Mouse (Mus musculus) forebrain, embryonic 13.5 days (tissue): Measurements from ENCODE around the gene Pigq. TPM values are rescaled to one million over a fixed set of nuclear protein-coding genes. Genes with fewer than 3 reads are reported as not detected.

ENCODE experiments used
- ATAC-seq: fragments of 200-750 bp; cut with Nextera tagmentation; 2 replicates; pipeline ENCODE4 v1.8.0; 2017
- H3K27ac ChIP-seq: fragments of 300-500 bp; sonication (generic); 2 replicates; pipeline ENCODE4 v1.5.1; 2015; ENCODE audit warnings: inconsistent platforms, mild to moderate bottlenecking, moderate library complexity
- H3K27me3 ChIP-seq: fragments of 300-500 bp; sonication (generic); 2 replicates; pipeline ENCODE4 v1.6.1; 2015; ENCODE audit warnings: mild to moderate bottlenecking, inconsistent platforms
- H3K36me3 ChIP-seq: fragments of 300-500 bp; sonication (generic); 2 replicates; pipeline ENCODE4 v1.6.1; 2015; ENCODE audit warnings: mild to moderate bottlenecking, inconsistent platforms; ENCODE audit not compliant: poor library complexity, severe bottlenecking
- H3K4me1 ChIP-seq: fragments of 300-500 bp; sonication (generic); 2 replicates; pipeline ENCODE4 v1.6.1; 2015; ENCODE audit warnings: inconsistent platforms
- H3K4me2 ChIP-seq: fragments of 300-500 bp; sonication (generic); 2 replicates; pipeline ENCODE4 v1.6.1; 2015; ENCODE audit warnings: inconsistent platforms, mild to moderate bottlenecking, moderate library complexity
- H3K4me3 ChIP-seq: fragments of 300-500 bp; sonication (generic); 2 replicates; pipeline ENCODE4 v1.5.1; 2015; ENCODE audit warnings: mild to moderate bottlenecking, inconsistent platforms
- H3K9ac ChIP-seq: fragments of 300-500 bp; sonication (generic); 2 replicates; pipeline ENCODE4 v1.6.1; 2015; ENCODE audit warnings: mild to moderate bottlenecking, inconsistent platforms
- H3K9me3 ChIP-seq: fragments of 300-500 bp; sonication (generic); replicated peaks from 2 replicates; pipeline ENCODE4 v1.6.1; 2016; ENCODE audit warnings: inconsistent platforms
- WGBS: fragments of 180-500 bp; shearing (Covaris S2); methylation state at CpG from one replicate; pipeline ENCODE4 v1.1.7; 2015; 5-methylcytosine and 5-hydroxymethylcytosine counted together
- polyA plus RNA-seq: library from polyadenylated mRNA; unstranded; fragments of >200 nt; fragmentation: Nextera tagmentation; extraction: Ambion mirVana; gene quantifications from 2 replicates; pipeline ENCODE4 v1.2.1, GENCODE M21; 2015

Gene Pigq
- polyA plus RNA-seq, 1 experiment from 2014 or later, result 45.0 TPM

DNA sequence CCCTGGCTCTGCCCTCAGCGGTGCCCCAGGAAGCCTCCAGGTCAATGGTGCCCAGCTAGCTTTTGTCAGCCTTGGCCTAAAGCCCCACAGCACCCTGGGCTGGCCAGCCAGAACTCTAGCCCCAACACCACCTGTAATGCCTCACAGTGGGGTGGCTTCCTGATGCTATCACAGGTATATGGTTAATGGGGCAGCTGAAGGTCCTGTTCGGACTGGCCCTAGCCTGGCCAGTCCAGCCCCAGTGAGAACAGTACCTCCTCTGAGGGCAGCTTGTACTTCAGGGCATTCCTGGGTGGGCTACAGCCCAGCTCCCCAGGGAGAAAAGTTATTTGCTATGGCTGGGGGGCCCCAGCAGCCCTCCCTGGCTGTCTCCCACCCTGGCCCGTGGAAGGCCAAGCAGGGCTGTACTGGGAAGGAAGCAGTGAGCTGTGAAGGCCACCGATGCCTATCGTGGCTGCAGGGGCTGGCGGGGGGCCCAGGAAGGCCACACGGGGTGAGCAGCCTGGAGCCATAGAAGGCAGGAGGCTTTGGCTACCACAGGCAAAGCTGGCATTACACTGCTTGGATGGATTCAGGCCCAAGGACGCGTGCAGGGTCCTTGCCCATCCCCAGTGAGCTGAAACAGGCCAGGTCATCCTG lies 900 bp upstream of the Pigq start:
- Histone ChIP-seq H3K4me2 (no peak overlapping the region), H3K4me1 (peaks cover 10% of the 10 kb centered on the region), H3K9me3 (no peaks in the 10 kb centered on the region), H3K36me3 (no peaks in the 10 kb centered on the region), H3K9ac (no peak overlapping the region), H3K27ac (no peak overlapping the region), H3K27me3 (peaks cover 12% of the 10 kb centered on the region), H3K4me3 (no peak overlapping the region)
- WGBS, result 56% methylated on average over 9 of the region's 9 CpGs
- ATAC-seq, result no peak

DNA sequence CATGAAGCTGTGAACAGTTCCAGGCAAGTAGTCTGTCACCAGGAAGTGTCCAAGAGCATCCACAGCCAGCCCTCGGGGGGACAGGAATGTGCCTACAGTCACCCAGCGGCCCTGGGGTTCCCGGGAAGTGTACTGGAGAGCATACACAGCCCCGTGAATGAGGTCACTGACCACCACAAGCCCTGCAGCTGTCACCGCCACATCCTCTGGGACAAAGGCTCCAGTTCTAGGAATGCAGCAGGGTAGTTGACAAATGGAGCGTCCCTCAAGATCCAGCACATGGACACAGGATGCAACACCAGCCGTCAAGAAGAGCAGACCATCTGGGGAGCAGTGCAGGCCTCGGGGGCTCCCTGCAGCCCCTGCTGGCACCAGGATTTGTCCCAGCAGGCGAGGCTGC lies 967 bp downstream of the Pigq start:
- Histone ChIP-seq H3K36me3 (no peaks in the 10 kb centered on the region), H3K4me3 (no peak overlapping the region), H3K27me3 (no peaks in the 10 kb centered on the region), H3K27ac (no peak overlapping the region), H3K4me1 (peaks cover 15% of the 10 kb centered on the region), H3K9me3 (no peaks in the 10 kb centered on the region), H3K9ac (no peak overlapping the region), H3K4me2 (no peak overlapping the region)
- ATAC-seq, result no peak
- WGBS, result 76% methylated on average over 9 of the region's 9 CpGs

DNA sequence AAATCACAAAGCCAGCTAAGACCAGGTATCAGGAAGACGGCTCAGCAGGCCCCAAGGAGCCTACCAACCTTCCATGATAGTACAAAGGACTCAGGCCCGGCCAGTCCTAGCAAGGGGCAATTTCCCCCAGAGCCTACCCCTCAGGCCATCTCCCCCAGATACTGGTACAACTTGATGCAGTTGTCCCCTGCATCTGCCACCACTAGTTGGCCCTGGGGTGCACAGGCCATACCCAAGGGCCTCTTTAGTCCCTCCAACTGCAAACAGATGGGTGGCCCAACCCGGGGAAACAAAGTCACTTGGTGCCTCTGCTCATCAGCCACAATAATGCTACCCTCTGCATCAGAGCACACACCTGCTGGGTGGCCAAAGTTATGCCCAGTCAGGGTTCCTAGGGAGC lies 1.5 kb downstream of the Pigq start:
- no peaks in the 10 kb centered on the region for H3K9me3 ChIP-seq
- H3K27me3 ChIP-seq, result no peaks in the 10 kb centered on the region
- H3K9ac ChIP-seq, result no peak overlapping the region
- H3K4me2 ChIP-seq, result no peak overlapping the region
- ATAC-seq, result no peak
- 93% methylated on average over 3 of the region's 3 CpGs for WGBS
- peaks cover 15% of the 10 kb centered on the region for H3K4me1 ChIP-seq
- no peaks in the 10 kb centered on the region for H3K36me3 ChIP-seq
- H3K27ac ChIP-seq, result no peak overlapping the region
- no peak overlapping the region for H3K4me3 ChIP-seq

DNA sequence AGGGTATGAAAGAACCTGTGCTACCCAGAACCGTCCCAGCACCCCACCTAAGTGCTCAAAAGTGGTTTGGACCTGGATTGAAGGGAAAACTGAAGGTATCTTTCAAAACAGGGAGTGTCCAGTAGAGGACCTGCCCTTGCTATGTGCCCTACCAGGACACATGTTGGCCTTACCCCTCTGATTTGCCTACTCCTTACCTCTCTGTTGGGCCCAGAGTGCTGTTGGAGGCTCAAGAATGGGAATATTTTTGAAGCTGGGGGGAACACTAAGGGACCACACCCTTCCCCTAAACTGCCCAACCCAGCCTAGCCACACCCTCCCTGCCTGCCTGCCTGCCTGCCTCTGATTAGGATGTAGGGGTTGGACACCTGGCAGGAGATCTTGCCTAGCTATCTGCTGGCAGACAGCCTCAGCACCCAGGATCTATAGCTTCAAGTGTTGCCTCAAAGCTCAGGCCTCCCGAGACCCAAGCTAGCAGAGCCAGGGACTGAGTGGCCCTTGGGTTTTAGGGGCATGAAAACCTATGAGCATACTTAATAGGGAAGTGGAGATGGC lies 2.1 kb downstream of the Pigq start:
- 91% methylated on average over 2 of the region's 2 CpGs for WGBS
- H3K4me3 ChIP-seq, result no peak overlapping the region
- H3K4me2 ChIP-seq, result no peak overlapping the region
- no peak overlapping the region for H3K27ac ChIP-seq
- H3K27me3 ChIP-seq, result no peaks in the 10 kb centered on the region
- ATAC-seq, result no peak
- no peak overlapping the region for H3K9ac ChIP-seq
- H3K36me3 ChIP-seq, result no peaks in the 10 kb centered on the region
- no peaks in the 10 kb centered on the region for H3K9me3 ChIP-seq
- peaks cover 15% of the 10 kb centered on the region for H3K4me1 ChIP-seq

DNA sequence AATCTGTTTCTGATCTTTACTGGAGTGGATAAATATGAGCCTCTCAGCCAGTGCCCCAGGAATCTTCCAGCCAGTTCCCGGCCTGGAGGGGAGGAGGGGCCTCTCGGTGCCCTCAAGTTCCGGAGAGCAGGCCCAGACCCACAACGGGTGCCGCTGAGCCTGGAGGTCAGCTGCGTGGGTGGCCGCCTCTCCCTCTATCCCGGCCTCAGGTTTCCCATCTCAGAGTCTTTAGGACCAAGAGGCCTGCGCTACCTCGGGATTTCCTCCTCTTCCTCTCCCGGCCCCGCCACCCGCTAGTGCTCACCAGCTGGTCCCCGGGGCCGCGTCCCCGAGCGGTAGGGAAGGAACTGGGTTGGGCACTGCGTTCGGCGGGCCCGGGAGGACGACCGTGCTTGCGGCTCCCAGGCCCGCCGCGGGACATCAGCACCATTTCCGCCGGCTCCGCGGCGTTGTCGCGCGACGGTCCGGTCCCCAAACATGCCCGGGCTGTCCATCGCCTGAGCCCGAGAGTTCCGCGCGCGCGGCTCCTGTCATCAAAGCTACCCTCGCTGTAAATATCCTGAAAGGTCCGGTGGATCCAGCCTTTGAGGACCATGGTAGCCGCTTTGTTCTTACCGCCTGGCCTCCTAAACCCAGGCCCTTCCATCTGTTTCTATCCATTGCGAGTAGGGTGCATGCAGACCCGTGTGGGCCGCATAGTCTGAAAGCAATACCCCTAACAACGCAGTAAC lies 3.1 kb downstream of the Pigq start:
- Histone ChIP-seq H3K27me3 (no peaks in the 10 kb centered on the region), H3K27ac (peak overlapping the region; percentile 82), H3K4me3 (peak overlapping the region; percentile 80), H3K9ac (peak overlapping the region; percentile 95), H3K36me3 (peaks cover 10% of the 10 kb centered on the region), H3K4me2 (peak overlapping the region; percentile 74), H3K4me1 (peaks cover 15% of the 10 kb centered on the region), H3K9me3 (no peaks in the 10 kb centered on the region)
- ATAC-seq, result peak; percentile 74
- WGBS, result 3% methylated on average over 53 of the region's 54 CpGs

DNA sequence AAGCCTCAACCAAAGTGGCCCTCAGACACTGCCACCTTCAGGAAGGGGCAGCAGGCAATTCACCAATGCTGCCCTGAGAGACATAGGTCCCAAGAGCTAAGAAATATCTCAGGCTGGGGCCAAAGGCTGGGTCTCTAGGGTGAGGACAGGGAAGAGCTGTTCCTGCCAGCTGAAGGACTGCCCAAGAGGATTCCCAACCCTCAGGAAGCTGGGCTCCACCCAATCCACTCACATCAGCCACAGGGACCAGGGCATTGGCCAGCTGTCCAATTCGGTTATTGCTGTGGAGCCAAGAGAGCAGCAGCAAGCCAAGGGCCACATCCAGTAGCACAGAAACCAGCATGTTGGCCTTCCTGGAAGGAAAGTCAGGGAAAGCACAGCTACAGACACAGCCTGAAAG lies 10.2 kb downstream of the Pigq start:
- H3K4me2 ChIP-seq, result no peak overlapping the region
- H3K4me1 ChIP-seq, result no peaks in the 10 kb centered on the region
- no peaks in the 10 kb centered on the region for H3K27me3 ChIP-seq
- no peak overlapping the region for H3K9ac ChIP-seq
- H3K4me3 ChIP-seq, result no peak overlapping the region
- H3K9me3 ChIP-seq, result no peaks in the 10 kb centered on the region
- WGBS, result 100% methylated on average over 1 of the region's 1 CpGs
- no peak overlapping the region for H3K27ac ChIP-seq
- no peak for ATAC-seq
- peaks cover 78% of the 10 kb centered on the region for H3K36me3 ChIP-seq

DNA sequence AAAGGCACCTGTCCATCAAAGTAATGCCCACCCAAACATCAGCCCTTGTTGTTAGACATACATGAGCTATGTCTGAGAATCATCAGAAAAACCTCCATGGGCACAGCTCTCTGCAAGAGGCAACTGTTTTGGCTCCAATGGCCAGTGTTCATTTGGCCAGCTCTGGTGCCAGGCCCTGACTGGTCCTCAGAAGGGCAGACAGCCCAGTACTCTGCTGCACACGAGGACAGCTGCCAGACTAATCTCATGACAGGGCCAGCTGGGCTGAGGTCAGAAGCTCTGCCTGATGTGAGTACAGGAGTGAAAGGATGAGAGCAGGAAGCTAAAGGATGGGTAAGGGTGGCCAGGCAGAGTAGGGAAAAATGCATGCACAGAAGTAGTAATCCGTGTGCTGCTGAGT lies 19.4 kb downstream of the Pigq start:
- Histone ChIP-seq H3K27ac (no peak overlapping the region), H3K9me3 (no peaks in the 10 kb centered on the region), H3K36me3 (peaks cover 44% of the 10 kb centered on the region), H3K9ac (no peak overlapping the region), H3K27me3 (no peaks in the 10 kb centered on the region), H3K4me3 (no peak overlapping the region), H3K4me2 (no peak overlapping the region), H3K4me1 (peaks cover 5% of the 10 kb centered on the region; the same call in 1 of the 2 replicates)
- no peak for ATAC-seq
- 72% methylated on average over 2 of the region's 2 CpGs for WGBS

DNA sequence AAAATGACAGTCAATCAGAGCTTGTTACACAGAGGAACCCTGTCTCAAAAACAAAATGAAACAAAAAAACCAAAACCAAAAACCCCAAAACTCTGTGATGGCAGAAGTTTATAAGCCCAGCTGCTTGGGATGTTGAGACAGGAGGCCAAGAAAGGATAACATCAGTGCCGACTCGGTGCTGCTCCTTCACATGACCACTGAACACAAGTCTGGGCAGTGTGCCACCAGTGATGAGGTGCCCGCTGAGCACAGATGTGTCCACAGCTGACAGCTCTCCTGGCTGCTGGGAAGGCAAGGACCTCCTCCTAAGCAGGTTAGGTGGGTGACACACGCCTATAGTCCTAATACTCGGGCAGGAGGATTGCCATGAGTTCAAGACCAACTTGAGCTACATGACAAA lies 22.6 kb downstream of the Pigq start:
- H3K4me3 ChIP-seq, result no peak overlapping the region
- H3K4me1 ChIP-seq, result peaks cover 24% of the 10 kb centered on the region
- H3K9ac ChIP-seq, result no peak overlapping the region
- no peaks in the 10 kb centered on the region for H3K9me3 ChIP-seq
- H3K4me2 ChIP-seq, result no peak overlapping the region
- ATAC-seq, result no peak
- no peak overlapping the region for H3K27ac ChIP-seq
- H3K27me3 ChIP-seq, result no peaks in the 10 kb centered on the region
- WGBS, result 81% methylated on average over 5 of the region's 5 CpGs
- H3K36me3 ChIP-seq, result peaks cover 26% of the 10 kb centered on the region

DNA sequence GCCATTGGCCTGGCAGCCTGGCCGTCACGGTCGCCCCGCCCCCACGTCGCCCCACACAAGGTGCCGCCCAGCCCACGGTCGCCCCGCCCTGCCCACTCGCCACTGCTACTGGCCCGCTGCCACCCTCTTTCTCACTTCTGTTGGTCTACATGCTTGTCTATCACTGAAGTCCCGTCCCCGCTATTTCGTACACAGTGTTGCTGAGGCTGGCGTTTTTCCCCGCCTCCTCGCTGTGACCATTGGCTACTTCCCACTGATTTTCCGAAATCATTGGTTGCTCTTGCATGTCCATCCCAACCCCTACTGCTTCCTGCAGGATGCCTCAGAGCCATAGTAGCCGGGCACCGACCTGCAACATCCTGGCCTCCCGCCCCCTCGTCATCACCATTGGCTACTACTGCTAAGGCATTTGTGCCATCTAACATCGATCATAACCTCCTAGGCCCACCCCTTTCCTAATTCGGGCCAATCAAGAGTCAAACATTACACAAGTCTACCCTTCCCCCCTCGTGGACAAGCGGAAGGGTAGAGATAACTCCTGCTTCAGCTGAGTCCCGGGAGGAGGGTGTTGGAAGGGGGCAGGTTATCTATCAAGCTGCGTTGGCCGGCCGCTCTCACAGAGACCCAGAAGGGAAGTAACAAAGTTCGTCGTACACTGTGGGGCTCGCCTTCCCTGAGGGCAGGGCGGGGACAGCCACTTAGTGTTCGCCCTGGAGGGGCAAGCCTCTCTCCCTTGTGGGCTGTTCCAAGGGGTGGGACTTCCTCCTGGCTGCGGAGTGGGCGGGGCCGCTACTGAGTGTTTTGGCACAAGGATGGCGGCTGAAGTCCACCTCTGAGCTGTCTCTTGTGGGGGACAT lies 24.7 kb downstream of the Pigq start:
- Histone ChIP-seq H3K27ac (peak overlapping the region; percentile 92), H3K9ac (peak overlapping the region; percentile 79), H3K4me2 (peak overlapping the region; percentile 92), H3K27me3 (no peaks in the 10 kb centered on the region), H3K4me3 (peak overlapping the region; percentile 97), H3K9me3 (no peaks in the 10 kb centered on the region), H3K4me1 (peaks cover 28% of the 10 kb centered on the region), H3K36me3 (peaks cover 16% of the 10 kb centered on the region)
- under 1% methylated on average over 40 of the region's 40 CpGs for WGBS
- ATAC-seq, result peak; percentile 98

DNA sequence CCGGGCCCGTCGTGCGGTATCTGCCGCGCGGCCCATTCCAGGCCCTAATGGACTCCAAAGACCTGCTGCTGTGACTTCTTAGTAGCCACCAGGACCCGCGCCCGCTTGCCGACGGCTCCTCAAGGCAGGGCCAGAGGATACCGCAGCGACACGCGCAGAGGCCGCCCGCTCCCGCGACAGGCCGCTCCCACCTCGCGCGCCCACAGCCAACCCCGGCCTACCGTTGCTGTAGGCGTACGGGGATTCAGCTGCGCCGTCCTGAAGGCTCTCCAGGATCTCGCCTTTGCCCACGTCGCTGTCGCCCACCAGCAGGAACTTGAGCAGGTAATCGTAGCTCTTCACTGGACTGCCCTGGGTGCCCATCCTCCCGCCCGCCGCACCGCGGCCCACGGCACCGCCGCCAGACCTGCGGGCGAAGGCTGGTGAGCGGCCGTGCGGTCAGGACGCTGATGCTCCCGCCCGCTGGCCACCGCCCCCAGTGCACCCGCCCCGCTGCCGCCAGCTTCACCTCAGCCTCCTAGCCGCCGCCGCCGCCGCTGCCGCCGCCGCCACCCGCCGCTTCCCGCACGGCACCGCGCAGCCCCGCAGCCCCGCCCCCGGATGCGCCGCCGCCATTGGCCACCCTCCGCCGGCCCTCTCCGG lies 25.5 kb downstream of the Pigq start, which contains the start of gene Rab40c:
TSS of gene Rab40c (minus strand) at position 584 of the 642 bp plus-strand sequence.
- WGBS, result under 1% methylated on average over 61 of the region's 78 CpGs
- H3K4me2 ChIP-seq, result peak within 1 kb of the TSS; percentile 92
- H3K27ac ChIP-seq, result peak within 1 kb of the TSS; percentile 92
- peaks cover 31% of the 10 kb centered on the region for H3K4me1 ChIP-seq
- H3K36me3 ChIP-seq, result peaks cover 16% of the 10 kb centered on the region
- H3K4me3 ChIP-seq, result peak within 1 kb of the TSS; percentile 97
- peak; percentile 92 for ATAC-seq
- H3K27me3 ChIP-seq, result no peaks in the 10 kb centered on the region
- H3K9me3 ChIP-seq, result no peaks in the 10 kb centered on the region
- H3K9ac ChIP-seq, result peak within 1 kb of the TSS; percentile 95

DNA sequence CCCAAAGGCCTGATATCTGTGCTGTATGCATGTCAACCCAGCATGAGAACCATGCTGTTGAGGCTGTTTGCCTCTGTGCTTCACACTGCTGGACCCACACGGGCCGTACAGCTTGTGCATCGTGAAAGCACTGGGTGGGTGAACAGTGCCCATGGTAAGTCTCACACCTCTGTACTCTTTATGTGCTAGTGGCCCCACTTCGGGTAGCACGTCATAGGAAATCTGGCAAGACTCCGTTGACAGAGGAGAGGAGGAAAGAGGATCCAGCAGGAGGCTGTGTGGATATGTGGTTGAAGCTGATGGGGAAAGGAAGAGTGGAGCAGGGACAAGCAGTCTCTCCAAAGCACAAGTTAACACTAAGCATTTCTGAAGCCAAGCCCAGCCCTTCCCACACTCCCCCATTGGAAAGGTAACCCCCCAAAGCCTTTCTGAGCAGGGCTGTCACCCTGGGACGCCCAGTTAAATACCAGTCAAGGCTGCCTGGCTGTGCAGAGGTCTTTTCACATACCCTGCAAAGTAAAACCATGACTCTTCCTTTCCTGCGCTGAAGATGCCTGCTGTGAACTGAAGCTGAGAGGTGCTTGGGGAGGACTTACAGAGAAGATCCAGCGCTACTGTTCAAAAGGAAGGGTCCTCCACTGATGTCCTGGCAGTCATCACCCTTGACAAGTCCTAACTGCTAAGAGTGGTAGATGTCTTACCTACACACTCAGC lies 26.5 kb downstream of the Pigq start:
- Histone ChIP-seq H3K36me3 (peaks cover 16% of the 10 kb centered on the region), H3K9ac (peak overlapping the region; percentile 95), H3K27me3 (no peaks in the 10 kb centered on the region), H3K27ac (no peak overlapping the region), H3K4me2 (peak overlapping the region; percentile 92), H3K4me3 (peak overlapping the region; percentile 97), H3K4me1 (peaks cover 37% of the 10 kb centered on the region), H3K9me3 (no peaks in the 10 kb centered on the region)
- no peak for ATAC-seq
- 87% methylated on average over 9 of the region's 9 CpGs for WGBS
